Mouse (Mus musculus) myocyte (in vitro differentiated cells): ENCODE measurements at regions not wholly inside any gene's neighbourhood (a gene's known extent, or its start where the extent isn't known, plus 50 kb on each side); places are given as distances from the start of the nearest gene placed in this dataset.

Experiments
- H3K27me3 ChIP-seq: one replicate; pipeline ENCODE4 v1.6.1; 2011; ENCODE audit not compliant: control insufficient read depth, insufficient read depth, insufficient read length
- H3K36me3 ChIP-seq: one replicate; pipeline ENCODE4 v1.6.1; 2011; ENCODE audit not compliant: control insufficient read depth, insufficient read depth
- H3K4me2 ChIP-seq: one replicate; pipeline ENCODE4 v1.6.1; 2011; ENCODE audit warnings: low read depth, control low read depth
- H3K4me3 ChIP-seq: one replicate; pipeline ENCODE4 v1.5.1; 2011; ENCODE audit warnings: mild to moderate bottlenecking, control low read depth, moderate library complexity
- H3K79me2 ChIP-seq: one replicate; pipeline ENCODE4 v1.6.1; 2011; ENCODE audit not compliant: control insufficient read depth, insufficient read depth
- H3ac ChIP-seq: one replicate; pipeline ENCODE4 v1.6.1; 2011; ENCODE audit not compliant: control insufficient read depth, insufficient read length
- CEBPB ChIP-seq: IDR thresholded peaks from 2 replicates; pipeline ENCODE4 v1.6.1; 2011; ENCODE audit warnings: mild to moderate bottlenecking, moderate library complexity; ENCODE audit not compliant: poor library complexity, insufficient read depth, severe bottlenecking
- E2F4 ChIP-seq: IDR thresholded peaks from one replicate; pipeline ENCODE4 v1.6.1; 2011; ENCODE audit warnings: mild to moderate bottlenecking, control low read depth, moderate library complexity; ENCODE audit not compliant: insufficient read depth
- MAX ChIP-seq: IDR thresholded peaks from one replicate; pipeline ENCODE4 v1.6.1; 2011; ENCODE audit warnings: low read depth, mild to moderate bottlenecking, control low read depth
- MYOD1 ChIP-seq, 3 experiments: IDR thresholded peaks; one replicate each; pipeline ENCODE4 v1.6.1; 2011; ENCODE audit warnings: control low read depth in 2 of 3, low read depth in 2 of 3, mild to moderate bottlenecking in 2 of 3, moderate library complexity in 1 of 3; ENCODE audit not compliant: insufficient read length in 2 of 3, control insufficient read depth in 1 of 3
- MYOG ChIP-seq, 3 experiments: IDR thresholded peaks; one replicate each; pipeline ENCODE4 v1.6.1; 2011; ENCODE audit warnings: control low read depth in 2 of 3, low read depth in 2 of 3, mild to moderate bottlenecking in 2 of 3; ENCODE audit not compliant: insufficient read length in 2 of 3, control insufficient read depth in 1 of 3, insufficient read depth in 1 of 3
- POLR2A ChIP-seq: IDR thresholded peaks from one replicate; pipeline ENCODE4 v1.6.1; 2011; ENCODE audit warnings: low read depth, mild to moderate bottlenecking, control low read depth, moderate library complexity; ENCODE audit not compliant: insufficient read length
- POLR2AphosphoS2 ChIP-seq: IDR thresholded peaks from one replicate; pipeline ENCODE4 v1.6.1; 2011; ENCODE audit warnings: low read depth, control low read depth; ENCODE audit not compliant: insufficient read length
- REST ChIP-seq: IDR thresholded peaks from one replicate; pipeline ENCODE4 v1.6.1; 2011; ENCODE audit warnings: mild to moderate bottlenecking, control low read depth, moderate library complexity; ENCODE audit not compliant: insufficient read depth, insufficient read length
- SRF ChIP-seq: IDR thresholded peaks from one replicate; pipeline ENCODE4 v1.6.1; 2011; ENCODE audit warnings: low read depth; ENCODE audit not compliant: control insufficient read depth, insufficient read length
- TCF12 ChIP-seq: IDR thresholded peaks from one replicate; pipeline ENCODE4 v1.6.1; 2011; ENCODE audit warnings: mild to moderate bottlenecking, control low read depth; ENCODE audit not compliant: poor library complexity, insufficient read depth, severe bottlenecking
- TCF3 ChIP-seq: IDR thresholded peaks from one replicate; pipeline ENCODE4 v1.6.1; 2011; ENCODE audit warnings: low read depth, control low read depth; ENCODE audit not compliant: insufficient read length
- USF1 ChIP-seq: IDR thresholded peaks from one replicate; pipeline ENCODE4 v1.6.1; 2011; ENCODE audit warnings: low read depth, mild to moderate bottlenecking, control low read depth, moderate library complexity

DNA sequence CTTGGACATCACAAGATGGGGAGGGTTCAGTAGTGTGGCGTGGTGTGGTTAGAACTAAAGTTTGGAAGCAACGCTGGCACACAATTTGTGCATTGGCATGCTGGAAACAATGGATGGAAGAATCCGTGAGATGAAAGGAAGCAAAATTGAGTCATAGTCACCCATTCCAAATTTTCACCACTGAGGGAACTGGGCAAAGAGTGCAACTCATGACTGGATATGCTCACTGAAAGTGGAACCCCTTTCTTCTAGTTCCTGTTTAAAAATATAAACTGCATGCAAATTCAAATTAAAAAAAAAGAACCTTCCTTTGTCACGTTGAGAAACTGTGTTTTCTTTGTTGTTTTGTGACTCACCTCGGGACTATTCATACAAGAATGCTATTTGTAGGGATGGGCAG, 269.5 kb upstream of the Kcnj16 start:
- Histone ChIP-seq H3K4me2 (no peak overlapping the region), H3K36me3 (no peaks in the 10 kb centered on the region), H3K79me2 (no peaks in the 10 kb centered on the region), H3ac (no peak overlapping the region), H3K27me3 (no peaks in the 10 kb centered on the region), H3K4me3 (no peak overlapping the region)
- TF ChIP-seq MAX = no peak
- TF ChIP-seq TCF3 = no peak
- TF ChIP-seq MYOG (IDR thresholded peaks at IDR 0.05; ENCODE audit: control insufficient read depth in 1 of 3, insufficient read depth in 1 of 3, insufficient read length in 2 of 3, low read depth in 2 of 3) = no peak
- no peak for TF ChIP-seq MYOD1 (IDR thresholded peaks at IDR 0.05; ENCODE audit: control insufficient read depth in 1 of 3, insufficient read length in 2 of 3, low read depth in 2 of 3)
- no peak for TF ChIP-seq CEBPB
- TF ChIP-seq USF1 = no peak

DNA sequence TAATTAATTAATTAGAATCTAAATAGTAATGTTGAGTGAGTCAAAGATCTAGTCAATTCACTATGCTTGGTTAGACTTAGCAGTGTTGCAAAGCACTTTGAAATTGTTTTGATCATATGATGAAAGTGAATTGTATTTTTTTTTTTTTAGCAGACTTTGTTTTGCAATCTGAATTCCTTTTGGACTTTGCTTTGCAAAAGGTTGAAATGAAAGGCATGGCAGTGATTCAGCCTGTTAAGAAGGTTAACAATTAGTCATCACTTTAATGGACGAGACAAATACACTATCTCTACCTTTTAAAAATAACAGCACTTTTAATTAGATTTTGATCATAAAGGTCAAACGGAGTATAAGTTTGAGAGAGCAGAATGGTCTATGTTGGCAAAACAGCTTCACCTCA, 266.9 kb upstream of the Kcnj16 start:
- TF ChIP-seq POLR2A (no peak), TCF12 (no peak), MYOG (IDR thresholded peaks at IDR 0.05; ENCODE audit: control insufficient read depth in 1 of 3, insufficient read depth in 1 of 3, insufficient read length in 2 of 3, low read depth in 2 of 3) (no peak), E2F4 (no peak), REST (no peak), USF1 (no peak), MAX (no peak), TCF3 (no peak), MYOD1 (IDR thresholded peaks at IDR 0.05; ENCODE audit: control insufficient read depth in 1 of 3, insufficient read length in 2 of 3, low read depth in 2 of 3) (no peak), POLR2AphosphoS2 (no peak)
- no peak overlapping the region for H3ac ChIP-seq
- no peak overlapping the region for H3K4me3 ChIP-seq
- H3K79me2 ChIP-seq = no peaks in the 10 kb centered on the region
- no peaks in the 10 kb centered on the region for H3K36me3 ChIP-seq
- H3K27me3 ChIP-seq = no peaks in the 10 kb centered on the region
- H3K4me2 ChIP-seq = no peak overlapping the region

DNA sequence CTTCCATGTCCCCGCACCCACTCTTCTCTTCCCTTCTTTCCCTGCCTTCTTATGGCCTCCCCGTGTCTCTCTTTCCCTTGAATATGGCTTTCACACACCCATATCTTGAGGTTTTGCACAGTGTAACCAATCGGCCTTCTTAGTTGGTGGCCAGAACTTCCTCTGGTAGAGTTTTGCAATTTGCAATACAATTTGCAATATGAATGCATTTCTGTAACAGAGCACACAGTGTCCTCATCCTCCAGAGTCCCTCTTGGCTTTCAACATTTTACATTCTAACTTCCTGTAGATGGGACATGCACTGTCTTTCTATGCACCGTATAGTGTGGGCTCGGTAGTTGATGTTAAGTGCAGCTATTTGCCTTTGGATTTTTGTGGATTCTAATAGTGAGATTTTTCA, 265.7 kb upstream of the Kcnj16 start:
- Histone ChIP-seq H3K79me2 (no peaks in the 10 kb centered on the region), H3K27me3 (no peaks in the 10 kb centered on the region), H3K4me2 (no peak overlapping the region), H3K4me3 (no peak overlapping the region), H3K36me3 (no peaks in the 10 kb centered on the region), H3ac (no peak overlapping the region)
- TF ChIP-seq USF1 (no peak), TCF3 (no peak), SRF (no peak), MYOD1 (IDR thresholded peaks at IDR 0.05; ENCODE audit: control insufficient read depth in 1 of 3, insufficient read length in 2 of 3, low read depth in 2 of 3) (no peak)

DNA sequence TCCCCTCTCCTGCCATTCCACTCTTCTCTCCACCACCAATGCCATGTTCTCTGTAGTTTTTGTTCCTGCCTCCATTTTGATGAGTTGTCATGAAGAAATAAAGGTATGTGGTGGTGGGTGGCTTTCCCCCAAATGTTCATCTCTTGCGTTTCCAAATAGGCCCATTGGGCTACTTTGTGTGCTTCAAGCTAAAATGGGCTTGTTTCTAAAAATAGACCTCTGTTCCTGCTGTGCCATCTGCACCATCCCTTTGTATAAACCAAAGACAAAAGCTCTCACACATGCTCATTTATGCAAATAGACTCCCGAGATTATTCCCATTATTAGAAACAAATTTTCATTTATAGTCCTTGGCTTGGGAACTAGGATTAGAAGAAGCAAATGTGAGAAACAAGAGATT, 264.3 kb upstream of the Kcnj16 start:
- H3K4me3 ChIP-seq = no peak overlapping the region
- no peak overlapping the region for H3ac ChIP-seq
- TF ChIP-seq CEBPB (no peak), TCF3 (no peak), POLR2A (no peak), USF1 (no peak), TCF12 (no peak), POLR2AphosphoS2 (no peak), E2F4 (no peak), MAX (no peak), SRF (no peak), MYOG (IDR thresholded peaks at IDR 0.05; ENCODE audit: control insufficient read depth in 1 of 3, insufficient read depth in 1 of 3, insufficient read length in 2 of 3, low read depth in 2 of 3) (no peak), MYOD1 (IDR thresholded peaks at IDR 0.05; ENCODE audit: control insufficient read depth in 1 of 3, insufficient read length in 2 of 3, low read depth in 2 of 3) (no peak), REST (no peak)
- no peaks in the 10 kb centered on the region for H3K36me3 ChIP-seq
- H3K79me2 ChIP-seq = no peaks in the 10 kb centered on the region
- no peaks in the 10 kb centered on the region for H3K27me3 ChIP-seq
- H3K4me2 ChIP-seq = no peak overlapping the region

DNA sequence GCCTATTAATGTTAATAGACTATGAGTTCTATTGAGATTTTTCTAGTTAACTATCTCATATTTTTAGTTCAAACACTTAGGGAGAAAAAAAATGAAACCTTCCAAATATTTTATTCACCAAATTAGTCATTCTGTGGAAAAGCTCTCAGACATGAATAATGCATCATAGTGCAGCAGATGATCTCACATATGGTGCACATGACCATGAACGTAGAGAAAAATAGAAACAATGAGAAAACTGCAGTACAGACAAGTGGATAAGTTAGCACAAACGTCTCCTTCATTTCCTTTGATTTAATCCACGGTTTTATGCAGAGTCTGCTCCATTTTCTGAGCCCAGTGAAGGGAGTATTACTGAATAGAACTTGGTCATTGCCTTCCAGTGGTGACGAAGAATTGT, 260.5 kb upstream of the Kcnj16 start:
- TF ChIP-seq REST = no peak
- peak; percentile 19 for TF ChIP-seq USF1
- Histone ChIP-seq H3K79me2 (no peaks in the 10 kb centered on the region), H3K27me3 (no peaks in the 10 kb centered on the region), H3ac (no peak overlapping the region), H3K4me2 (no peak overlapping the region), H3K36me3 (no peaks in the 10 kb centered on the region), H3K4me3 (no peak overlapping the region)

DNA sequence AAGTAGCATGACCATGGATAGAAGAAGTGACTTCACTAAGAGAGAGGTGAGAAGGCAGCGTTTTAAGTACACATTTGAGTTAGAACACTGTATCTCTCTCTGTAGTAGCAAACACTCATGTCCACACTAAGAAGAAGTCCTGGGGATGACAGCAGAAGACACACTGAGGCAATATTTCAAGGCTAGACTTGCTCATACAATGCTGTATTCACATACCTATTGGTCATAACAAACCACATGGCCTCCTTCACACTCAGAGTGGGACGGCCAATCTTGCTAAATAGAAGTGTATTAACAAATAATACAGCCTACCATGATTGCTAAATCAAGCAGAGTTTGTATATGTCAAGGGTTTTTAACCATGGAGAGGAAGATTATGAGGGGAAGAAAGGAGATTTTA, 252.5 kb upstream of the Kcnj16 start:
- H3K79me2 ChIP-seq = no peaks in the 10 kb centered on the region
- H3K27me3 ChIP-seq = no peaks in the 10 kb centered on the region
- no peak overlapping the region for H3K4me2 ChIP-seq

More for the DNA sequence above, 252.5 kb upstream of the Kcnj16 start:
- Histone ChIP-seq H3ac (no peak overlapping the region), H3K36me3 (no peaks in the 10 kb centered on the region), H3K4me3 (no peak overlapping the region)
- TF ChIP-seq SRF (no peak), POLR2AphosphoS2 (no peak), MAX (no peak)
